Mouse (Mus musculus): ENCODE measurements at regions not wholly inside any gene's neighbourhood (a gene's known extent, or its start where the extent isn't known, plus 50 kb on each side); places are given as distances from the start of the nearest gene placed in this dataset.

DNA sequence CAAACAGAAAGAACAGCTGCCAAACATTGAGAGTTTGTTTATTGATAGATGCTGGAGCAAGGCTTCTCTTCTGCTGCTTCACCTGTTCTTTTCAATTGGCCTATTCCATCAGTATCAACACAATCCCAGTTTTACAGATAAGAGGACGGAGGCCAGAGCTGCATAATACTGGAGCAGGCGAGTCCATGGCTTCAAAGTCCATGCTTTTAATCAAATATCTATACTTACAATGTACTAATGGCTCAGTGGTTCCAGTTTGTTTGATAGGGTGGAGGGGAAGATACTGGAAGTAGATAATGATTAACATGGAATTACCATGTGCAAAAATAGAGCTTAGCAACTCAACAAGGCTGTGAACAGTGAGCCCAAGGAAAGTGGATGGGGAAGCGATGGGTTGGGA, 163.2 kb upstream of the Tent5a start:
- TF ChIP-seq GATA1 (IDR thresholded peaks at IDR 0.05; ENCODE audit: borderline replicate concordance, low read length) (no peak), FLI1 (IDR thresholded peaks at IDR 0.05; ENCODE audit: low read length) (no peak)

Data from megakaryocyte, embryonic 14.5 days (primary cell).